Mouse (Mus musculus): ENCODE data around the gene Chst11. TPM values are rescaled to one million over a fixed set of nuclear protein-coding genes. Genes with fewer than 3 reads are reported as not detected.

Gene Chst11
- total and polyA plus RNA-seq, 2 experiments from 2014 or later, result 0.57 to 6.6 TPM

- WGBS, result 31% methylated on average over 5 of the region's 5 CpGs
- H3K9ac ChIP-seq (replicated peaks; ENCODE audit: low read depth, low read length), result no peak overlapping the region
- no peak for TF ChIP-seq CTCF (IDR thresholded peaks at IDR 0.05; ENCODE audit: low read depth)
- TF ChIP-seq EP300 (IDR thresholded peaks at IDR 0.05; ENCODE audit: low read depth), result no peak
- ATAC-seq (ENCODE audit: insufficient read depth, low read depth) (peak; percentile 44; the same call in 1 of the 2 replicates), DNase-seq (ENCODE audit: low spot score) (no peak)
- H3K36me3 ChIP-seq (replicated peaks; ENCODE audit: control insufficient read depth, insufficient read depth, low read length), result no peaks in the 10 kb centered on the region
- H3K27me3 ChIP-seq (ENCODE audit: control insufficient read depth, insufficient read depth, low read length), result no peaks in the 10 kb centered on the region
- no peak overlapping the region for H3K27ac ChIP-seq (ENCODE audit: low read depth)
- peaks cover 15% of the 10 kb centered on the region for H3K4me1 ChIP-seq (ENCODE audit: control insufficient read depth, insufficient read depth)
- no peak overlapping the region for H3K4me3 ChIP-seq (ENCODE audit: low read depth, low read length)
- H3K9me3 ChIP-seq (replicated peaks; ENCODE audit: control insufficient read depth, low read length), result no peaks in the 10 kb centered on the region
- no peak overlapping the region for H3K4me2 ChIP-seq (ENCODE audit: low read depth, low read length)
Measured at GRCm38 (mm10) chr10:83069791-83070190, 84.5 kb downstream of the Chst11 start.

GRCm38 (mm10) chr10:83071785-83072580, 86.7 kb downstream of the Chst11 start:
- ATAC-seq (ENCODE audit: insufficient read depth, low read depth) (no peak), DNase-seq (ENCODE audit: low spot score) (no peak)
- Histone ChIP-seq H3K27me3 (ENCODE audit: control insufficient read depth, insufficient read depth, low read length) (no peaks in the 10 kb centered on the region), H3K4me2 (ENCODE audit: low read depth, low read length) (no peak overlapping the region), H3K4me1 (ENCODE audit: control insufficient read depth, insufficient read depth) (peaks cover 8% of the 10 kb centered on the region), H3K27ac (ENCODE audit: low read depth) (no peak overlapping the region), H3K4me3 (ENCODE audit: low read depth, low read length) (no peak overlapping the region), H3K9me3 (replicated peaks; ENCODE audit: control insufficient read depth, low read length) (no peaks in the 10 kb centered on the region), H3K36me3 (replicated peaks; ENCODE audit: control insufficient read depth, insufficient read depth, low read length) (no peaks in the 10 kb centered on the region), H3K9ac (replicated peaks; ENCODE audit: low read depth, low read length) (no peak overlapping the region)
- TF ChIP-seq CTCF (IDR thresholded peaks at IDR 0.05; ENCODE audit: low read depth) (no peak), EP300 (IDR thresholded peaks at IDR 0.05; ENCODE audit: low read depth) (no peak)
- WGBS, result 67% methylated on average over 19 of the region's 19 CpGs

- no peak overlapping the region for H3K4me2 ChIP-seq (ENCODE audit: low read depth, low read length)
- no peaks in the 10 kb centered on the region for H3K27me3 ChIP-seq (ENCODE audit: control insufficient read depth, insufficient read depth, low read length)
- no peak overlapping the region for H3K9ac ChIP-seq (replicated peaks; ENCODE audit: low read depth, low read length)
- H3K36me3 ChIP-seq (replicated peaks; ENCODE audit: control insufficient read depth, insufficient read depth, low read length), result no peaks in the 10 kb centered on the region
- WGBS, result 65% methylated on average over 7 of the region's 7 CpGs
- DNase-seq (ENCODE audit: low spot score) (no peak), ATAC-seq (ENCODE audit: insufficient read depth, low read depth) (no peak)
- 0 out of 2 replicates have a peak, but pooled peaks cover 9% of the 10 kb centered on the region for H3K4me1 ChIP-seq (ENCODE audit: control insufficient read depth, insufficient read depth)
- no peaks in the 10 kb centered on the region for H3K9me3 ChIP-seq (replicated peaks; ENCODE audit: control insufficient read depth, low read length)
- no peak overlapping the region for H3K4me3 ChIP-seq (ENCODE audit: low read depth, low read length)
- H3K27ac ChIP-seq (ENCODE audit: low read depth), result no peak overlapping the region
- TF ChIP-seq CTCF (IDR thresholded peaks at IDR 0.05; ENCODE audit: low read depth), result no peak
- TF ChIP-seq EP300 (IDR thresholded peaks at IDR 0.05; ENCODE audit: low read depth), result no peak
Measured at GRCm38 (mm10) chr10:83073119-83073518, 87.8 kb downstream of the Chst11 start.

- H3K4me3 ChIP-seq (ENCODE audit: low read depth, low read length), result no peak overlapping the region
- ATAC-seq (ENCODE audit: insufficient read depth, low read depth), result no peak
- peaks cover 32% of the 10 kb centered on the region for H3K4me1 ChIP-seq (ENCODE audit: control insufficient read depth, insufficient read depth)
- no peak for DNase-seq (ENCODE audit: low spot score)
- H3K9me3 ChIP-seq (replicated peaks; ENCODE audit: control insufficient read depth, low read length), result no peaks in the 10 kb centered on the region
- no peak overlapping the region for H3K27ac ChIP-seq (ENCODE audit: low read depth)
- H3K27me3 ChIP-seq (ENCODE audit: control insufficient read depth, insufficient read depth, low read length), result no peaks in the 10 kb centered on the region
- WGBS, result 56% methylated on average over 7 of the region's 7 CpGs
- H3K36me3 ChIP-seq (replicated peaks; ENCODE audit: control insufficient read depth, insufficient read depth, low read length), result no peaks in the 10 kb centered on the region
- TF ChIP-seq CTCF (IDR thresholded peaks at IDR 0.05; ENCODE audit: low read depth), result no peak
- TF ChIP-seq EP300 (IDR thresholded peaks at IDR 0.05; ENCODE audit: low read depth), result no peak
- no peak overlapping the region for H3K4me2 ChIP-seq (ENCODE audit: low read depth, low read length)
- no peak overlapping the region for H3K9ac ChIP-seq (replicated peaks; ENCODE audit: low read depth, low read length)
Measured at GRCm38 (mm10) chr10:83076816-83077215, 91.5 kb downstream of the Chst11 start.

- no peaks in the 10 kb centered on the region for H3K27me3 ChIP-seq (ENCODE audit: control insufficient read depth, insufficient read depth, low read length)
- DNase-seq (ENCODE audit: low spot score) (no peak), ATAC-seq (ENCODE audit: insufficient read depth, low read depth) (no peak)
- H3K9me3 ChIP-seq (replicated peaks; ENCODE audit: control insufficient read depth, low read length), result no peaks in the 10 kb centered on the region
- no peaks in the 10 kb centered on the region for H3K36me3 ChIP-seq (replicated peaks; ENCODE audit: control insufficient read depth, insufficient read depth, low read length)
- no peak overlapping the region for H3K9ac ChIP-seq (replicated peaks; ENCODE audit: low read depth, low read length)
- H3K4me2 ChIP-seq (ENCODE audit: low read depth, low read length), result peak overlapping the region; percentile 9; the same call in 1 of the 2 replicates
- peak overlapping the region; percentile 50 for H3K27ac ChIP-seq (ENCODE audit: low read depth)
- no peak overlapping the region for H3K4me3 ChIP-seq (ENCODE audit: low read depth, low read length)
- 56% methylated on average over 8 of the region's 8 CpGs for WGBS
- H3K4me1 ChIP-seq (ENCODE audit: control insufficient read depth, insufficient read depth), result peaks cover 46% of the 10 kb centered on the region
- TF ChIP-seq CTCF (IDR thresholded peaks at IDR 0.05; ENCODE audit: low read depth), result no peak
- no peak for TF ChIP-seq EP300 (IDR thresholded peaks at IDR 0.05; ENCODE audit: low read depth)
Measured at GRCm38 (mm10) chr10:83078723-83079122, 93.4 kb downstream of the Chst11 start.
